Mouse (Mus musculus) mouse embryonic stem cell (cell line): ENCODE measurements around the gene Fam169a.
"Not testable (repeated sequence)": the region's sequence is repeated elsewhere in the genome, so short reads cannot be mapped to it uniquely, and the experiment has no call there.

Experiments
- in situ Hi-C, 2 experiments: fragments of 300-500 bp; cut with MboI; formaldehyde crosslinking; loops; 1 replicate in 1 of 2; 3 replicates in 1 of 2; pipeline ENCODE4 v1.14.3; 2019 to 2020; ENCODE audit warnings: low sequenced_read_pairs in 2 of 2, low pct_unique_long_range_greater_than_20kb in 1 of 2, mixed read lengths in 1 of 2; ENCODE audit not compliant: unreplicated experiment in 1 of 2

The Fam169a gene

GRCm38 (mm10) chr13:97066649-97067550 lies at the start of gene Fam169a:
Gene Fam169a, plus strand, starts transcription at chr13:97067286.
- in situ Hi-C loops = no loop called here

GRCm38 (mm10) chr13:97017711-97018110 lies 49.4 kb upstream of the Fam169a start:
- in situ Hi-C loops = no loop called here

GRCm38 (mm10) chr13:97020122-97020521 lies 47.0 kb upstream of the Fam169a start:
- in situ Hi-C loops = no loop called here

- in situ Hi-C loops = no loop called here
These were observed 45.2 kb upstream of the Fam169a start for GRCm38 (mm10) chr13:97021906-97022305.

- in situ Hi-C loops = no loop called here
These were observed 37.0 kb upstream of the Fam169a start for GRCm38 (mm10) chr13:97030075-97030474.

GRCm38 (mm10) chr13:97034262-97034661 lies 32.8 kb upstream of the Fam169a start, which contains the start of gene 1700029F12Rik:
Gene 1700029F12Rik, minus strand, starts transcription at chr13:97034362.
- in situ Hi-C loops = no loop called here

GRCm38 (mm10) chr13:97051158-97051557 lies 15.9 kb upstream of the Fam169a start:
- in situ Hi-C loops = loop anchor here (10.0 kb wide), 2 partner anchors 46 to 196 kb away; no protein-coding TSS in a partner anchor

GRCm38 (mm10) chr13:97052667-97053066 lies 14.4 kb upstream of the Fam169a start:
- in situ Hi-C loops = loop anchor here (10.0 kb wide), 2 partner anchors 48 to 198 kb away; no protein-coding TSS in a partner anchor

GRCm38 (mm10) chr13:97053844-97054243 lies 13.2 kb upstream of the Fam169a start:
- in situ Hi-C loops = loop anchor here (10.0 kb wide), 2 partner anchors 49 to 199 kb away; no protein-coding TSS in a partner anchor

GRCm38 (mm10) chr13:97057817-97058216 lies 9.3 kb upstream of the Fam169a start:
- in situ Hi-C loops = loop anchor here (10.0 kb wide), 2 partner anchors 53 to 203 kb away; no protein-coding TSS in a partner anchor

GRCm38 (mm10) chr13:97059746-97060145 lies 7.3 kb upstream of the Fam169a start:
- in situ Hi-C loops = loop anchor here (10.0 kb wide), 2 partner anchors 55 to 205 kb away; no protein-coding TSS in a partner anchor

- in situ Hi-C loops = no loop called here
These were observed 6.8 kb upstream of the Fam169a start for GRCm38 (mm10) chr13:97060331-97060730.

GRCm38 (mm10) chr13:97062151-97062550 lies 4.9 kb upstream of the Fam169a start:
- in situ Hi-C loops = no loop called here

- in situ Hi-C loops = no loop called here
These were observed 3.7 kb upstream of the Fam169a start for GRCm38 (mm10) chr13:97063431-97063830.

- in situ Hi-C loops = no loop called here
These were observed 2.7 kb upstream of the Fam169a start for GRCm38 (mm10) chr13:97064413-97064812.

- in situ Hi-C loops = not testable (repeated sequence)
These were observed 2.1 kb upstream of the Fam169a start for GRCm38 (mm10) chr13:97064844-97065621.

- in situ Hi-C loops = no loop called here
These were observed 605 bp downstream of the Fam169a start for GRCm38 (mm10) chr13:97067691-97068090.

GRCm38 (mm10) chr13:97068151-97068550 lies 1.1 kb downstream of the Fam169a start:
- in situ Hi-C loops = no loop called here
